Mouse (Mus musculus) gastrocnemius, postnatal 36 days (tissue): ENCODE measurements around the gene Ppp1r2. TPM values are rescaled to one million over a fixed set of nuclear protein-coding genes. Genes with fewer than 3 reads are reported as not detected.

Experiments used
- DNase-seq, 2 experiments: peaks; one replicate each; pipeline ENCODE4 v3.0.0; 2022
- intact Hi-C: fragments of 180-260 bp; cut with DNase I; formaldehyde crosslinking; loops from one replicate; pipeline ENCODE4 v1.15.1; 2025
- total RNA-seq, 2 experiments: library from RNA; stranded (reverse); gene quantifications; 2 replicates each; pipeline ENCODE4 v1.2.3; 2021

Ppp1r2 gene
- total RNA-seq, 2 experiments from 2014 or later, result 68.7 to 77.1 TPM

- no peak for DNase-seq
- intact Hi-C loops, result no loop called here
Measured at GRCm38 (mm10) chr16:31238281-31238680, 36.8 kb downstream of the Ppp1r2 start.

- intact Hi-C loops, result no loop called here
- no peak for DNase-seq
Measured at GRCm38 (mm10) chr16:31235457-31236310, 39.4 kb downstream of the Ppp1r2 start.

- intact Hi-C loops, result no loop called here
- DNase-seq, result no peak
Measured at GRCm38 (mm10) chr16:31234808-31235456, 40.1 kb downstream of the Ppp1r2 start.

- DNase-seq, result no peak
- intact Hi-C loops, result no loop called here
Measured at GRCm38 (mm10) chr16:31234356-31234755, 40.7 kb downstream of the Ppp1r2 start.

- intact Hi-C loops, result no loop called here
- DNase-seq, result peak; percentile 64 to 80
Measured at GRCm38 (mm10) chr16:31233541-31234339, 41.3 kb downstream of the Ppp1r2 start.

GRCm38 (mm10) chr16:31233167-31233498 is 41.9 kb downstream of the Ppp1r2 start:
- DNase-seq, result no peak
- intact Hi-C loops, result no loop called here

- intact Hi-C loops, result no loop called here
Measured at GRCm38 (mm10) chr16:31232491-31233166, 42.4 kb downstream of the Ppp1r2 start.

GRCm38 (mm10) chr16:31231591-31231990 is 43.5 kb downstream of the Ppp1r2 start:
- no peak for DNase-seq
- intact Hi-C loops, result no loop called here

More at GRCm38 (mm10) chr16:31232491-31233166, 42.4 kb downstream of the Ppp1r2 start:
- DNase-seq, result no peak

- intact Hi-C loops, result no loop called here
- DNase-seq, result no peak
Measured at GRCm38 (mm10) chr16:31227746-31228145, 47.3 kb downstream of the Ppp1r2 start.

- intact Hi-C loops, result no loop called here
- no peak for DNase-seq
Measured at GRCm38 (mm10) chr16:31215271-31215670, 59.8 kb downstream of the Ppp1r2 start.

- no peak for DNase-seq
- intact Hi-C loops, result no loop called here
Measured at GRCm38 (mm10) chr16:31213463-31213862, 61.6 kb downstream of the Ppp1r2 start.

GRCm38 (mm10) chr16:31211503-31211902 is 63.6 kb downstream of the Ppp1r2 start:
- no peak for DNase-seq
- intact Hi-C loops, result no loop called here

GRCm38 (mm10) chr16:31210453-31210852 is 64.6 kb downstream of the Ppp1r2 start:
- intact Hi-C loops, result no loop called here
- no peak for DNase-seq

- no peak for DNase-seq
- intact Hi-C loops, result no loop called here
Measured at GRCm38 (mm10) chr16:31209911-31210310, 65.2 kb downstream of the Ppp1r2 start.

GRCm38 (mm10) chr16:31205726-31206125 is 69.4 kb downstream of the Ppp1r2 start:
- no peak for DNase-seq
- intact Hi-C loops, result no loop called here

- DNase-seq, result no peak
- intact Hi-C loops, result no loop called here
Measured at GRCm38 (mm10) chr16:31205187-31205586, 69.9 kb downstream of the Ppp1r2 start.

- intact Hi-C loops, result loop anchor here (5.0 kb wide), 1 partner anchor 148 kb away; no protein-coding TSS in a partner anchor
- no peak for DNase-seq
Measured at GRCm38 (mm10) chr16:31204216-31204615, 70.9 kb downstream of the Ppp1r2 start.

- intact Hi-C loops, result loop anchor here (5.0 kb wide), 1 partner anchor 151 kb away; no protein-coding TSS in a partner anchor
- no peak for DNase-seq
Measured at GRCm38 (mm10) chr16:31201704-31202103, 73.4 kb downstream of the Ppp1r2 start.
